Mouse (Mus musculus) layer of hippocampus, adult 11-12 months (tissue): ENCODE data around the gene Rec114.

Experiments
- DNase-seq: peaks from one replicate; pipeline ENCODE4 v3.0.0; 2022; ENCODE audit warnings: low spot score

The Rec114 gene

DNA sequence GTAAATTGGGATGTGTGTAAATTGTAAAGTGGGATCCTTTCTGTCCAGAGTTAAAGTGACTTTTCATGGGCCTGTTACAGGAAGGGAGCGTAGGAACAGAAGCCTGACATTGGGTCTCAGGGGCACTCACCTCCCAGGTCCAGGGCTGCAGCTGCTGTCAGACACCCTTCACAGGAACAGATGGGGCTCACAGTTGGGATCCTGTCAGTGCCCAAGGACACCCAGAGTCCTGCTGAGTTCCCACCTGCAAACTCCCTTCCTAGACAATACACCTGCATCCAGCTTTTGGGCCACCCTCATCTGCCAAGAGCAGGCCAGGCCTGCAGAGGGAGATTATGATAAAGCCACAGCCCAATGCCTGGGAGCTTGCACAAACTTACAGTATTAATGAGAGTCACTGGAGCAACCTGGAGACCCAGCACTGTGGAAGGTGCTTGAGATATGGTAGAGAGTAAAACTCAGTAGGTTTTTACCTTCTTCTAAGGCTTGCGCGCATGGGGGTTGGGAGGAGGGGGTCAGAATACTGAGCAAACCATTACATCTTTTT, at the start of gene Rec114:
Rec114 (minus strand) TSS at position 263 of the 547 bp plus-strand sequence.
- no peak for DNase-seq

DNA sequence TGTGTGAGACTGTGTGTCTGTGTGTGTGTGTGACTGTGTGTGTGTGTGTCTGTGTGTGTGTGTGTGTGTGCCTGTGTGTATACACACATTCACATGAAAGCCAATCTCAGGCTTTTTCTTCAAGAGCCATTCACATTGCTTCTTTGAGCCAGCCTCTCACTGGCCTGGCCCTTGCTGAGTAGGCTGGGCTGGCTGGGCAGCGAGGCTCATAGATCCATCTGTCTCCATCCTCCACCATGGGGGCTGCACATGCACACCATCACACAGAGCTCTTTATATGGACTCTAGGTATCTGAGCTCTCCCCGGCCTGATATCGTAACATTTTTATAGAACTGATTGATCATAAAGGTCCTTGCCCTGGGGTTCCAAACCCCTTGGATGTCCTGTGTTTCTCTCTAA, 45.7 kb upstream of the Rec114 start:
- no peak for DNase-seq

DNA sequence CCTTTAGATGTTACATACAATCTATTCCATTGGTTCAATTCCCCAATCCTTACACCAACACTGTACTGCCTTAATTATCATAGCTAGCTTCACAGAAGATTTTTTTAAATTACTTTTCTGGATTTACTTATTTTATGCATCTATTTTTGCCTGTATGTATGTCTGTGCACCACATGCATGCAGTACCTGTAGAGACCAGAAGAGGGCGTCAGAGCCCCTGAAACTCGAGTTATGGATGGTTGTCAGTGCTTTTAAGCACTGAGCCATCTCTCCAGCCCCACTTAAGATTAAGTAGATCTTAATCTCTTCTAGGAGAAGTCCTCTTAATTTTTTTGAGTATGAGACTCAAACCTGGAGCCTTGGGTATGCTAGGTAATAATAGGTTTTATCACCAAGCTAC, 31.6 kb upstream of the Rec114 start:
- no peak for DNase-seq

DNA sequence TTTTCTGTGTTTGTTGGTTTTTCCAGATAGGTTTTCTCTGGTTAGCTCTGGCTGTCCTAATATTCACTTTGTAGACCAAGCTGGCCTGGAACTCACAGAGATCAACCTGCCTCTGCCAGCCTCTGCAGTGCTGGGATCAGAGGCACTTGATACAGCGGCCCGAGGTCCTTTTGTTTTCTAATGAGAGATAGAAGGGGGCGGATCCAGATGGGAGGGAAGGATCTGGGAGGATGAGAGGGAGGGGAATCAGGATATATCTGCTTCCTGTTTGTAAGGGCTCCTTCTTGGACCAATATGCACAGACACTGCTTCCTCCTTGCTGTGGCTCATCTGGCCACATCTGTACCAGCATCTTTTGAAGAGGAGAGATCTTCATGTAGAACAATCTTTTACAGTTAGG, 31.0 kb upstream of the Rec114 start:
- DNase-seq, result no peak

DNA sequence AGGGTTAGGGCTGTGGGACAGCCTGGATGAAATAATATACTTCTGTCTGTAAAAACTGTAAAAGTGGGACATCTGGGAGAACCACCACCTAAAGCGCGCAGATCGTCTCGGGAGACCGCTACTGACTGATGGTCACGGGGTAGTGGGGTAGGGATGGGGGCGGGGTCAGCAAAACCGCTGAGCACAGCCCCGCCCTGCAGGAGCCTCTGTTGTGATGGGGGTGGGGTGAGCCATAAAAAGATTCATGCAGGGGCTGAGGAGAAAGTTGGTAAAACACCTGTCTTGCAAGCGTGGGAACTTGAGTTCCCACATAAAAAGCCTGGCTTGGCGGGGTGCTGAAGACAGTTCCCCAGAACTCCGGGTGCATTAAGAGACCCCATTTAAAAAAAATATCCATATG, 26.2 kb upstream of the Rec114 start:
- no peak for DNase-seq

DNA sequence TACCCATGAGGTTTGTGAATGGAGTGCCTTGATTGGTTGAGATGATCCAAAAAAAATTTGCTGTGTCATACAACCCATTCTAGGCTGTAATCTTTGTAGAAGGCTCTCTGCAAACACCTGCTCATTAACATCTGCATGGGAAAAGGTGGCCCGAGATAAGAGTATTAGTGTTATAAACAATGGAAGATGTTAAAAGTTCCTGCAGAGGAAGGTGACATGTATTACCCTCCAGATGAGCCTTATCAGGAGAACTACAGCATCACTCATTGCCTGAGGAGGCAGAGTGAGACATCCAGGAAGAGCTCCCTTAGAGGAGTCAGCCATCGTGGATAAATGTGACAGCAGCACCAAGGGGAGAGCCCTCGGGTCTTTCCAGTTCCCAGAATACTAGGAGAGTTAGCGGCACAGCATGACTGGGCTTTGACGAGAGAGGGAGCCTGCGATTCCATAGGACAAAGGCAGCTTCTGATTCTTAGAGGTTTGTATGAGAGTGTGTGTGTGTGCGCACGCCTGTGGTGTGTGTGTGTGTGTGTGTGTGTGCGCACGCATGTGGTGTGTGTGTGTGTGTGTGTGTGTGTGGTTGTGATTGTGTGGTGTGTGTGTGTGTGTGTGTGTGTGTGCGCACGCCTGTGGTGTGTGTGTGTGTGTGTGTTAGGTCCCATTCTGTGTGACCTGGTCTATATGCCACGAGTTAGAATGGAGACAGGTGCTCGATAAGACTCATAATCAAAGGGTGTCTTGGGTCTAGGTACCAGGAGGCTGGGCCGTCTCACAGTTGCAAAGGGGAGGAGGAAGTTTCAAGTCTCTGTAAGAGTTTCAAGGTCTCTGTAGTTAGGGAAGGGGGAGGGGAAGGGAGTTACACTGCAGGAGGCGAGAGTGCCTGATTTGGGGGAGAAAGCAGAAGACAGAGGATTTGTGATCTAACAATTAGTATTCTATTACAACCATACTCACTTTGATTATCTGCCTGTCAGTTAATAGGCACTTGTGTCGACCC, 23.5 kb upstream of the Rec114 start:
- no peak for DNase-seq

DNA sequence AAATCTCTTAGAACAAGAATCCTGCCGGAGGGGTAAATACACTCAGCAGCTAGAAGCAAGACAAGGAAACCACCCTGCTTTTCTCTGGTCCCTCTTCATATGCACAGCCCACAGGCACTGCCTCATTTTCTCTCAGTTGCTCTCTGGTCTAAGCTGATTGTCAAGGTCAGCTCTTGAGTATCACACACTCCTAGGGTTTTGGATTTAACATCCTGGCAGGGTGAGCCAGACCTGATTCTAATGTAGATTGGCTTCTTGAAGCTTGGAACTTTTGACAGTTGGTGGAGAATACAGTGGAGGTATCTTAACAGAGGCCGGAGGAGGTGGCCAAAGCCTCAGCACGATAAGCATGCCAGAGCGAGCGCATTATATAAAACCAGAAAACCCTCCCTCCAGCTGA, 20.6 kb upstream of the Rec114 start:
- no peak for DNase-seq

DNA sequence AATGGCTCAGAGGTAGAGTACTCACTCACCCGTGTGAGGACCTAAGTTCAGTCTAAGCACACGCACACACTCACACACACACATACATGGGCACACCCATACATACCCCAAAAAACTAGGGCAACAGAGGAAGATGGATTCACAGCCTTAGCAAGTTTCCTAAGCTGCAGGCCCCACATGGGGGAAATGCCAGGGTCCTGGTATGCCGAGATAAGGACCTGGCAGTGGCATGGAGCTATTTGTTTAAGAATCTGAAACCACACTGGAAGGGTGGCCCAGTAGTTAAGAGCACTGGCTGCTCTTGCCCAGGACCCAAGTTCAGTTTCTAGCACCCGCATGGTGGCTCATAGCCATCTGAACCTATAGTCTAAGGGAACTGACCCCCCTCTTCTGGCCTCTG, 19.4 kb upstream of the Rec114 start:
- no peak for DNase-seq

DNA sequence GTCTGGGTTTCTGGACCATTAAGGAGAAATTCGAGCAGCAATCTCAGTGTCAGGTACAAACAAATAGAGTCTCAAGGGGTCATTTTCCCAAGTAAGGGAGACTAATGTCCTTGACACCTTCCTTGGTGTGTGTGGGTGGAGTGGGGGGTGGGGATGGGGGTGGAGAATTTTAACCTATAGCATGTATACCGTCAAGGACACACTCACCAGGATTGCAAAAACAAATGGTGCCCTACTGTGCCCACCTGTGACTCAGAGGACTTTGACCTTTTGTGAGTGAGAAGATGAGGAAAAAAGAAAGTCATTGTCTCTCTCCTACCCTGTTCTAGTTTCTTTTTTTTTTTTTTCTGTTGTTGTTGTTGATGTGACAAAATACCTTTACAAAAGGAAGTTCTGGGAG, 18.3 kb upstream of the Rec114 start:
- no peak for DNase-seq

DNA sequence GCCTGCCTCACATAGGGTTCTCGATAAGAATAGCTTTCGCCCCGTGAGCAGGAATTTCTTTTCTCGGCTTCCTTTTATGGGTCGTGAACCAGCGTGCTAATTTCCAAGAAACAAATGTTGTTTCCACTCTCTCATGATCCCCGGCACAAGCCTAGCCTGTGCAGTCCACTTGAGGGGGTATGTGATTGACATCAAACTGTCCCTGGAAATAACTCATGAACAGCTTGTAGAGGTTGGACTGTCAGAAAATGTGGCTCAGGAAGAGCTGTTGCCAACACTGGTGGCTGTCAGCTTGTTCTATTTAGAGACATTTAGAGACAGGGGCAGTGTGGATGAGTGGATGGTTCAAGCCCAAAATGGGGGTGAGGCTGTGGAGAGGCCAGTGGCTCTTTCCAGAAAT, 15.0 kb upstream of the Rec114 start:
- no peak for DNase-seq

DNA sequence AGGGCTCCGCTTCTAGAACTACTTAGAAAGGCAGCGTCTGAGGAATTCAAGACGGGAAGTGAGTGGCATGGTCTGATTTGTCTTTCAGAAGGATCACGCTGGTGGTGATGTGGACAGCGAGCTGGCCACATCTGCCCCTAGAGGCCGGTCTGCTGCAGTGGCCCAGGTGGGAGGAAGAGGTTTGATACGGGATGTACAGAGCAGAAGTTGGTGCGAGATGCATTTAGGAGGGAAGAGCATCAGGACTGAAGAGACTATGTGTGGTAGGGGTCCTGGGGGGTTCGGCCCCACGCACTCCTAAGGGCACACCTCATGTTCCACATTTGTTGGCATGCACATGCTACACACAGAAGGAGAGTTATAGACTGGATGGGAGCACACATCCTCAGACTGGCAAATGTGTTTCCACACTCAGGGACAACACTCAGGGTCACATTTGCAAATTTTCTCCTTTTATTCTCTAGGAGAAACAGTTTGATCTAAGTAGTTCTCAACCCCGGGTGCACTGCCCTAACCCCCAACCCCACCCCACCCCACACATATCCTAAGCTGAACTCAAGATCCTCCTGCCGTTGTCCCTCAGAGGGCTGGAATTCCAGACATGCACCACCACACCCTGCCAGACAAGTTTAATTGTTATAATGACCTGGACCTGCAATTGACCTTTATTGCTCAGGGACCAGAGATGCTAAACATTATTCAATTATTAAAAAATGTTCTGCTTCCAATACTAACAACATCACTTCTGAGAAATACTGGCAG, 12.8 kb upstream of the Rec114 start:
- no peak for DNase-seq

DNA sequence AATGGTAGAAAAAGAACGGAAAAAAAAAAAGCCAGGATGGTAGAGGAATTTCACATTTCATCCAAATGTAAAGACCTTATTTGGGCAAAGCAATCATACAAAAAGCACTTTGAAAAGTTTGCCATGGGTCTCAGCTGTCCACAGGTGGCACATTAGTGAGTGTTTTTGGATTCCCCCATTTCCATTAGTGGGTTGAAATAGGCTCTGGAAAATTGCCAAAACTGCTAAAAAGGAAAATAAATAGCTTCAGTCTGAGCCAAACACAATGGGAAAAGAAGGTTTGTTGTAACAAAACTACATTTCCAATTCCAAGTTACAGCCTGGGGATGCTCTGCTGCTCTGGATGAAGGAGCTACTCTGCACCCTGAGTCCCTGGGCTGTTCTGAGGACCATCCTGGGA, 9.8 kb upstream of the Rec114 start:
- DNase-seq, result no peak

DNA sequence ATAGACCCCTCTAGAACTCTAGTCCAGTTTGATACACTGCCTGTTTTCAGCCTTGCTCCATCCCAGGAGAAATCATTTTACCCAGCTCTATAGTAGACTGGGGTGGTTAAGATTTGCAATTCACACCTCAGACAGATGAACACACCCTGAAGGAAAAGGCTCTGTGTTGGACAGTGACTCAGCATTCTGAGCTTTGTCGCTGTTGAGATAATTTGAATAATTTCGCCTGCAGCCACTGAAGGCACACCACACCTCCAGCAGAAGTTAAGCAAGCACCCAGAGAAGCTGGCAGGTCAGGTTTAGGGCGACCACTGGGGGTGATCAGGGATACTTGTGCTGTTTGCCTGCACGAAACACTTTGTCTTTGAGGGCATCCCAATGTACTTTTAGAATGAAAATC, 4.4 kb upstream of the Rec114 start:
- DNase-seq, result no peak

DNA sequence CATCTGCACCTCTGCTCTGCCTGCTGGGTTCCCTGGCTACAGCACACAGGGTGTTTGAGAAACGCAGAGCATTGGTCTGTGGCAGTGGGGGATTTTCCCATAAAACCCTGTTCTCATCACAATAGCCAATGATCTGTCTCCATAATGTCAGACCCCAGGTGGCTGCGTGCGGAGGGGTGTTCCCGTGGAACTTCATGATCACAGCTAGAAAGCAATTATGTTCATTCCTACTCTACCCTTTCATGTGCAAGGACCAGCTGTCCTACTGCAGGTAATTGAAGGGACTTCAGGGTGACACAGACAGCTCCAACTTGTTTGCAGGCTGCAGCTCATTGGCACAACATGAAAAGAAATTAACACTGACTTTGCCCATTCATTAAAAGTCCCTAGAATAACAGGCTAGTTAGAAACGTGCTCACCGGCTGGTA, 3.6 kb upstream of the Rec114 start:
- DNase-seq, result no peak

DNA sequence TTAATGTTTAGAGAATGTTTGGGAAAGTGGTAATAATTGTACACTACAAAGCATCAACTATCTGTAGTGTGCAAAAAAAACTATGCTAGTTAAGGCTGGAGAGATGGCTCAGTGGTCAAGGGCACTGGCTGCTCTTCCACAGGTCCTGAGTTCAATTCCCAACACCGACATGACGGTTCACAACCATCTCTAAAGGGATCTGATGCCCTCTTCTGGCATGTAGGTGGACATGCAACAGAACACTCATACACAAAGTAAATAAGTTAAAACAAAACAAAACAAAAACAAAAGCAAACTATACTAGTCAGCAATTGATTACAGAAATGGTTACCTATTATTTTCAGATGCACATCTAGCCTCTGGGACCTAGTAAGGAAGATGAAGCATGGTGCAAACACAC, 1.1 kb downstream of the Rec114 start:
- no peak for DNase-seq

DNA sequence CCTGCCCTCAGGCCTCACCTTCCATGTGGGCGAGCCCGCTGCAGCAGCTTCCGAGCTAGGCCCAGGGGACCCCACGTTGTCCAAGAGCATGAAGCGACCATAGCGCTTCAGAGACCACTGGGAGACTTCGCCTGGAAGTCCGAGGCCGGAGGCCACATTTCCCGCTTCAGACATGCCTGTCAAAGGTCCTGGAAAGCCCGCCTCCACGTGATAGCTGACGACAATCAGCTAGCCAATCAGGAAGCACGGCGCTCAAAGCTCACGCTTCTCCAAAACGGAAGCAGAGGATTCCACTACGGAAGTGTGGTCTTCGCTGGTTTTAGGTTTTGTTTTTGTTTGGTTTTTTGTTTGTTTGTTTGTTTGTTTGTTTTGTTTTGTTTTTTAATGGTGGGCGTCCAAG, 2.4 kb downstream of the Rec114 start:
- no peak for DNase-seq

DNA sequence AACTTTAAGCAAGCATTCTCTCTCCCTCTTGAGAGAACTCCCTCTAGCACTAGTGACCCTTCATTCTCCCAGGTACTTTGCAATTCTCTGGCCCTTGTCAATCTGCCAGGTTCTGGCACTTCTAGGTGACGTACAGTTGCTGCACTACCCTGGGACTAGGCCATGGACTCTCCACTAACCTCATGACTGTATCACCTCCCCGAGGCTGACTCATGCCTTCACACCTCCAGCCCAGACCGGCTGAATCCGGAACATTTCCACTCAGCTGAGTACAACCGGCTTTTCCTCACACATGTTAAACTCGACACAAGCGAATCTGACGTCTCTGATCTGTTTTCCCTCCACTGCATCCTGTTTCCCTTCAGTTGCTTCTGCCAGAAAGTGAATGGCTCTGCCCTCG, 4.0 kb downstream of the Rec114 start:
- no peak for DNase-seq

DNA sequence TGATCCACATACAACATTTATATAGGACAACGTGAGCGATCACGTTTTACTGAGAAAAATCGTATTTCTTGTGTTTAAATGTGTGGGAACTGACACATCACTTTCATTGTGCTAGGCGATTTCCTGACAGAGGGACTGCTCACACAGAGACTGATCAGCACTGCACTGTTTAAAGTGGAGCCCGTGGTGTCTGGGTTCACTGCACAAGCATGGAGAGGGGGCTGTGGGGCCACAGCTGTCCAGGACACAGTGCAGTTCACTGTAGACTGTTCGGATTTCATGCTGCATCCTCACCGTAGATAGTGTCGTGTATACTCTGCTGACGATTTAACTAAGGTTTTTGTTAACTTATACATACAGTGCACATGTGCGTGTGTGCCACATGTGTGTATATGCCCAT, 20.6 kb downstream of the Rec114 start:
- DNase-seq, result no peak

DNA sequence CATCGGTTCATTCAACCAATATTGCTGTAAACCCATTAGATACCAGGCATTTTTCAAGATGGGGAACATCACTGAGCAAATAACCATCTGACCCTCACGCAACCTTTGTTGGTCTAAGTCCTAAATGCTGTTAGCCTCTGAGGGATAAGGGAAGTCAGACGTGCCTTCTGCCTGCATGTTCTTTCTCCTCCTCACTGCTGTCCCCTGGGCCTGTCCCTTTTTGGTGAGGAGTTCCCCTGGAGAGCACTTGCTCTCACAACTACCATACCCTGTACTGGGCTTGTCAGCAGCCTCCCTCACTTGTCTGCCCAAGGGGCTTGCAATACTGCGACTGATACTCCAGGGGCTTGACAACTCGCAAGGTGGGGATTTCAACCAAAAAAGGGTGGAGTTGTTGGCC, 21.6 kb downstream of the Rec114 start:
- DNase-seq, result no peak

DNA sequence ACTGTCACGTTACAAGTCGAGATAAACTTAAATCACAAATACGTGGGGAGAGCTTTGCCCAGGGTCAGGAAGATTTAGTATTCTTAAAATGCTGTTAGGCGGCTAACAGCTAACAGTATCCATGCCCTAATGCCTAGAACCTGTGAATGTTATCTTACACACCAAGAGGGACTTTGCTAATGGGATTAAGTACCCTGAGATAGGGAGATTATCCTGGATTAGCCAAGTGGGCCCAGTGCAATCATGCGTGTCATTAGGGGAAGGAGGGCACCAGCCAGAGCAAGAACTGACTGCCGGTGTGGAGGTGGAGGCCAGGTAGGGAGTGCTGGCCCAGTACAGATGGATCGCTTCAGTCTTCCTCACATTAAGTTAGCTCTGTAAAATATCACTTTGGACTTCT, 22.7 kb downstream of the Rec114 start:
- no peak for DNase-seq

DNA sequence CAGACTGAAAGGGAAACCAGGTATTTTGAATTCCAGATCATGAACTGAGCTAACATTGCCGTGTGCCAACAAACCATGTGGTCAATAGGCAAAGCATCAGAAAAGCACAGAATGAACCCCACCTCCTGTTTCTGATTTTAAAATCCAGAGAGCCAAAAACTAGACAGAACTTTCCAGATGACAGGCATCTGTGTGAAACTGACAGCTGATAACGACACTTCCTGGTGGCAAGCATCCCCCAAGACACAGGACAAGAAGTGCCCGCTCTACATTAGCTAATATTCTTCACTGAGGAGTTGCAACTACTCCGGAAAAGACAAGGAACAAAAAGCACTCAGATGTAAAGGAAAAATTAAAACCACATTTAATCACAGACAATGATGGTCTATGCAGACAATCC, 23.6 kb downstream of the Rec114 start:
- DNase-seq, result no peak

DNA sequence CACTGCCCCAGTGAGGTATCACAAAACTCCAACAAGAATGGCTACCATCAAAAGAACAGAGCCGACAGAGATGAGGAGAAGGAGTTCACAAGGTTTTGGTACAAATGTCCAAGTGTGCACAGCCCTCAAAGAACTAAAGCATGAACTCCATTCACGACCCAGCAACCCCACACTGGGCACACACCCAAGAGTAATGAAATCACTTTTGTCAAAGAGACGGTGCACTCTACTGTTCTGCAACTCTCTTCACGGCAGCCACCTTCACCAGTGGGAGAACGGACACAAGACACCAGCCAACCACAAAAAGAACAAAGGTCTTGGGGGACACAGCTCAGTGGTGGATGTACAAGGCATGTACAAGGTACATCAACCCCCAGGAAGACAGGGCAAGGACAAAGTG, 24.3 kb downstream of the Rec114 start:
- DNase-seq, result no peak

DNA sequence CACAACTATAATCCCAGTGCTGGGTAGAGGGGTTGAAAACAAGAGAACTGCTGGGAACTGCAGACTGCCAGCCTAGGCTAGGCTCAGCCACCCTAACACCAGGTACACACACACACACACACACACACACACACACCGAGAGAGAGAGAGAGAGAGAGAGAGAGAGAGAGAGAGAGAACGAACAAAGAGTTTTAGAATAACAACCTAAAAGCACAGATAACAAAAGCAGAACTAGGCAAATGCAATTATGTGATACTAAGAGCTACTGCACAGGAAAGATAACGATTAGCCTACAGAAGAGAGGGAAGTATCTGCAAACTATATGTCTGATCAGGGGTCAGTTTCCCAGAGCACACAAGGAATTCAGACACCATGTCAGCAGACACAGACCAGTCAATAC, 24.8 kb downstream of the Rec114 start:
- no peak for DNase-seq
